Mouse (Mus musculus) adrenal gland, postnatal 14 days (tissue): ENCODE measurements around the gene Lexm. TPM values are rescaled to one million over a fixed set of nuclear protein-coding genes. Genes with fewer than 3 reads are reported as not detected.
A peak's percentile ranks its signal among the peaks of the same experiment; 100 is the strongest.

Source experiments
- DNase-seq: peaks from one replicate; pipeline ENCODE4 v3.0.0; 2021; ENCODE audit warnings: mixed read lengths
- total RNA-seq: library from RNA; stranded (reverse); gene quantifications from 2 replicates; pipeline ENCODE4 v1.2.3, GENCODE M21; 2021

Lexm gene
- total RNA-seq, 1 experiment from 2014 or later = not detected

GRCm38 (mm10) chr4:106624271-106624670 is 7.2 kb upstream of the Lexm start:
- no peak for DNase-seq

DNA sequence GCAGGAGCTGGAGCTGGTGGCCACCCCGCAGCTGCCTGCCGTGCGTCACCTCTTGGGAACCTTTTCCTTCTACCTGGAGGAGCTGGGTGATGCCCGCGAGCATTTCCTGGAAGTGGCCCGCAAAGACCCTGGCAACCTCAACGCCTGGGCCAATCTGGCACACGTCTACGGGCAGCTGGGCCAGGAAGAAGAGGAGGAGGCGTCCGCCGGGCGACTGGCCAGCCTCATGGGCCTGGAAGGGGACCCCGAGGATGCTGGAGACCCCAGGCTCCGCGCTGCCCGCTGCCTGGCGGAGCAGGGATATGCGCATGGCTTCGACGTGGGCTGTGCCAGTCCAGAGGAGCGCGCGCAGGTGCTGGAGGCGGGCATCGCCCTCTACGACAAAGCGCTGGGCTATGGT is 5.7 kb upstream of the Lexm start:
- no peak for DNase-seq

DNA sequence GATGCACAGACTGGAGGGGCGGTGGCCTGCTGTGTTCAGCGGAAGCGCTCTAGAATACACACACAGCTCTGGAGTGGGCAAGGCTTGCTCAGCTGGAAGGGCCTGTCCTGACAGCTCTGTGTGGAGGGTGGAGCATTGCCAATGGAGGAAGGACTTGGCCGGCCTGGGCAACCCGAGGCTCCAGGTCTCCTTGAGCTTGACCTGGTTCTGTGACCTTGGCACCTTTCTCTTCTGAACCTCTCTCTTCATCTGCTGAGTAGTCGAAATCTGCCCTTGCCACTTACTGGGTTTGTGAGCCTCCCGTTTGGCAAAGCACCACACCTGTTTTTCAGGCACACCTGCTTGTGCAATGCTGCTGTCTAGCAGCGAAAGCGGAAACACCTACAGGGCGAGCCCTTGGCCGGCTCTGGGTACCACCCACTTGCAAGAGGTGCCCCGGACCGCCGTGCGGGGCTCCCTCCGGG is 5.0 kb upstream of the Lexm start, which contains the start of gene Ttc22:
Gene Ttc22 (plus strand): TSS at position 403 of the 464 bp plus-strand sequence.
- DNase-seq = peak; percentile 49

DNA sequence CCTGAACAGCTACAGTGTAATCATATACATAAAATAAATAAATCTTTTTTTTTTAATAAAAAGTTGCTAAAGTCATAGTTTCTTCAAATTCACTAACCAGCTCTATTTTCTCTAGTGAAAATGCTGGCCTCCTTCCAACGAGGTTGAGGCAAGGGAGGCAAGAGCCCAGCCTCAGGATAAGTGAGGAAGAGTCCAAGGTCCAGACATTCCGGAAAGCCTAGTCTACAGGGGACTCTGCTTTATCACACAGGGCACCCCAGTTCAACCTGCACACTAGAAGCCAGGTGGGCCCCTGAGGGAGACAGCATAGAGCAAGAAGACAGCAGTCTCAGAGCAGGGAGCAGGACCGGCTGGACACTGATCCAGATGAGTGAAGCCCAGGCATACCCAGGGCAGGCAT is 4.4 kb upstream of the Lexm start:
- no peak for DNase-seq

DNA sequence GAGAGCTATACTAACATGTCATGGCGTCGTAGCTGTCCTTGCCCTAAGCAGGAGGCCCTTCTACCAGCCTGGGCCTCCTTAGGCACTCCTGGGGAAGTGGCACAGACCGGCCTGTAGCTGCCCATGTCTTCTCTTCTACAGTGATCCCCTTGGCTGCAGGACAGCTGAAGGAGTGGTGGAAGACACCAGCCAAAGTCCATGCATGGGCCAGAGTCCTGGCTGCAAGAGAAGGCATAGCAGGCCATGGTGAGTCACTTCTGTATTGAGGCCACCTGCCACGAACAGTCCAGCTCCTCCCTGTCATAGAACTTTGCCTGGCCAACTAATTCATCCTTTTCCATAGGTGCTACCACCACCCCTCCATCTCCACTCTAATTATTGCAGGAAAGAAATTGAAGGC is 1.9 kb upstream of the Lexm start:
- no peak for DNase-seq

DNA sequence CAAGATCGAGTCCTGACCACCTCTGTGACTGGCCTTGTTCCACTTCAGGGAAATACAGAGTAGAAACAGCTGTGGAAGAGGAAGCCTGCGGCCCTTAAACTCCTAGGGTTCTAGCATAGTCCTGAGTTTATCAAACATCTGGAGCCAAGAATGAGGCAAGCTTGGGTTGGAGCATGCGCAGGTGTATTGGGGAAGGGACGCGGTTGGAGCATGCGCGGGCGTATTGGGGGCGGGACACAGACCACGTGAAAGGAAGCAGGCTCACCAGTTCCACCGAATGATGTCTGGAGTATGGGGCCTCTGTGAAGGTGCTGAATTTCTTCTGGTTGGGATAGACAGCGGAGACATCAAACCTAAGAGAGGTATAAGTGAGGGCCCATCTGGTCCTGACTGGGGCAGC is 1.4 kb downstream of the Lexm start:
- DNase-seq = no peak

GRCm38 (mm10) chr4:106614881-106615280 is 2.2 kb downstream of the Lexm start:
- no peak for DNase-seq

DNA sequence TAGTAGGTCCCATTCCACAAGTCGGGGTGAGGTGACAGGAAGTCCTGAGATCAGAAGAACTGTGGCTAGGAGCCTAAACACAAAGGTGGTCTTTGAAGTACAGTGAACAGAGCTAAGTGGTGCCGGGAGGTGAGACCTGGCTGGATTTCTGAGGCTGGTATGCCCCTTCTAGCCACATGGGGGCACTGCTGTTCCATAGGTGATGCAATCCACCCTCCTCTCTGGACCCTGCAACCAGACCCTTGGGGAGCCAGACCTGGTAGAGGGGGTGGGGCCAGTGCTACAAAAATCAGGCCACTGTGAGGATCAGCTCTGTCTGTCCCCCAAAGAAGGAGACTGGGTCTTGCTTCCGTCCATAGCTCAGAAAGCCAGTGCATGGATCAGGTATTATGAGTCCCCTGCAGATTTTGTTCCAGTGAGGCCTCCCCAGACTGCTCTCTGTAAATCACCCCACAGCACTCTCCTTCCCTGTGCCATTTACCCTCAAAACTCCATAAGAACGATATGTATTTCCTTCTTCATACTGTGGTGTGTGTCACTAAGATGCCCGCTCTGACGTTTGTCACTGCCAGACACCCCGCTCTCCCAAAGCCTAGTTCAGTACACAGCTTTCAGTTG is 2.8 kb downstream of the Lexm start:
- peak; percentile 80 for DNase-seq

GRCm38 (mm10) chr4:106613560-106613959 is 3.5 kb downstream of the Lexm start:
- peak; percentile 53 for DNase-seq

DNA sequence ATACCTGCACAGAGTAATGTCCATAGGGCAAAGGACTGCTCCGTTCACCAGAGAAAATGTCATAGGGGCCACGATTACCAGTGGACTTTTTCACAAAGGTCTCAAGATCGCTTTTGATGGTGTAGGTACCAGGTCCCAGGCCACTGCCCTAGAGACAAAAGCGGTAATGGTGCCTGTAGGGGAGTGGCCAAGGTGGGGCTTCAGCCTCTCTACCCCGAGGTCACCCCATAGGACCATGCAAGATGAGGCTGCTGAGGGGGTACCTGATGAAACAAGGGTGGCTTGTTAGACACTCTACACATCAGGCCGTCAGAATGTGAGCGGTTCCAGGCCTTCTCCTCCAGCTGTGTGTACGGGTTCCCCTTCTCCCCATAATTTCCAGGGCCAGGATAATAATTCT is 3.9 kb downstream of the Lexm start:
- no peak for DNase-seq

- no peak for DNase-seq
Measured at GRCm38 (mm10) chr4:106607905-106608304, 9.1 kb downstream of the Lexm start.

DNA sequence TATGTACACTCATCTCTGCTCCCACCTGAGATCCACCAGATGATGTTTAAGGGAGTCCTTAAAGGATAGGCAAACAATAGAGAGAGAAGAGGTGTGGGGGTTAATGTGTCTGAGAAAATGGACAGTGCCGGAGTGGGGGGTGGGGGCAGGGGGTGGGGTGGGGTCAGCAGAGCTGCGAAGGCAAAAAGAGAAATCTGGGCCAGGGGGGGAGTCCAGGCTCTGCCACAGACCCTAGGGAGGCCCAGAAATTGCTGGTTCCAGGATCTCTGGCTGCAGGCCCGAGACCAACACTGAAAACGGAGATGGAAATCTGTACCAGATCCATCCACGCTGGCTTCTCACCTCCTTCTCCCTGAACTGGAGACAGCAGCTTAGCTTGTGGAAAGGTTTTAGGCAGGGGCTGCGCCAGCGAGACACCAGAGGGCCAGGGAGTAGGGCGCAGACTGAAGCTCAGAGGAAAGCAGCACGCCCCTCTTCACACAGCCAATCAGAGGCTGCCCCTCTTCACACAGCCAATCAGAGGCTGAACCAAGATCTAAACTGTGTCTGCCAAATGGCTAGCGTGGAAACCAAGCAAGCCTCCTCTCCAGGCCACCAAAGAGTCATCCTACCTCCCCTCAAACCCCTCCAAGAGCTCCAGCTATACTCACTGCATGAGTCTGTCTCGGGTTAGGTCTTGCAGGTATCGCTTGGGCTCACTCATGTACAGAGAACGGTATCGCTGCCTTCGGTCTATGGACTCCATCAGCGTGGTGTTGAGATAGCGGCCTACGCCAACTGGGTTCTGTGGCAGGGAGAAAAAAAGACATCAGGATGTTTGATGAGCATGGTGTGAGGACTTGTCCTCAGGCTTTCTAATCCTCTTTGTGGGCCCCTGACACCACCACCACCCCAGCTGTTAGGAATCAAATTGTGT is 10.1 kb downstream of the Lexm start:
- DNase-seq = no peak

DNA sequence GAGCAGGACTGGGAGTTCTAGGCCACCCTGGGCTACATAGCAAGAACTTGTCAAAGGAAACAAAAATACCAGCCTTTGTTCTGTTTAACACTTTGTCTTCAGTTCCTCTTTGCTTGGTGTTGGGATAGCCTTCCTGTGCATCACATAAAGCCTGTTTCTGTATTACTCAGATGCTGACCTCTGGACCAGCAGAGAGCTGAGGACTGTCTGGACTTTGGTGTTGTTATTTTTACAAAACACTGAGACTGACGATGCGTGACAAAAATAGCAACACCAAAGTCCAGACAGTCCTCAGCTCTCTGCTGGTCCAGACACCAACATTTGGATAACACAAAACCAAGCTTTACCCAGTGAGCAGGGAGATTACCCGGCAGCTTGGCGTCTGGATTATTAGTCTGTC is 16.3 kb downstream of the Lexm start:
- DNase-seq = no peak

DNA sequence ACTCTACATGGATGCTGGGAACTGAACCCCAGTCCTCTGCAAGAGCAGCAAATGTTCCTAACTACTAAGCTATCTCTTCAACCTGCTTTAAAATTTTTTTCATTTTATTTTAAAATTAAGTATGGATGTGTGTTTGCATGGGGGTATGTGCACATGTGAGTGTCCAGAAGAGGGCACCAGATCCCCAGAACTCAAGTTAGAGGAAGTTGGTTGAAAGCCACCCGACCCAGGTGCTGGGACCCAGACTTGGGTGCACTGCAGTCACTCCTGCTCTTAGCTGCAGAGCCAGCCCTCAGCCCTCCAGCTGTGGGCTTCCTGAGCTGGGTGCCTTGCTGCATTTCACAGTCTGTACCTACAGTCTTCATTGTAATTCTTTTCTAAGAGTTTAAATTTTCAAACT is 17.6 kb downstream of the Lexm start:
- DNase-seq = no peak

DNA sequence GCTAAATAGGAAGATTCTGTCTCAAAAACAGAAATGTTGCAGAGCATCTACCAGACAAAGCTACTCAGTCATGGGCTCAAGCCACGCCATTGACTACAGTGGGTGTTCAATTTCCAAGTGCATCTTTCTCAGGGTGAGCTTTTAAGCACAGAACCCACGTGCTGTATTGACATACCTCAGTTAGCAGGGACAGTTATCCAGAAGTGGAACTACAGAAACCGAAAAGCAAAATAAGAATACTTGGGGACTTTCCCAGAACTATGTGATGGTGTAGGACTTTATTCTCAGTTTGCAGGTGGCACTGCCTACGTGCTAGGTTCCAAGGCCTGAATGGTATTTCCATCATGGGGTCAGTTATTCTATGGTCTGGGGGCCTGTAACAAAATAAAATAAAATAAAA is 19.3 kb downstream of the Lexm start:
- no peak for DNase-seq

GRCm38 (mm10) chr4:106597055-106597454 is 20.0 kb downstream of the Lexm start:
- DNase-seq = no peak

GRCm38 (mm10) chr4:106596200-106596599 is 20.8 kb downstream of the Lexm start:
- DNase-seq = no peak

- DNase-seq = no peak
Measured at GRCm38 (mm10) chr4:106593636-106594035, 23.4 kb downstream of the Lexm start.

- no peak for DNase-seq
Measured at GRCm38 (mm10) chr4:106590871-106591270, 26.2 kb downstream of the Lexm start.

DNA sequence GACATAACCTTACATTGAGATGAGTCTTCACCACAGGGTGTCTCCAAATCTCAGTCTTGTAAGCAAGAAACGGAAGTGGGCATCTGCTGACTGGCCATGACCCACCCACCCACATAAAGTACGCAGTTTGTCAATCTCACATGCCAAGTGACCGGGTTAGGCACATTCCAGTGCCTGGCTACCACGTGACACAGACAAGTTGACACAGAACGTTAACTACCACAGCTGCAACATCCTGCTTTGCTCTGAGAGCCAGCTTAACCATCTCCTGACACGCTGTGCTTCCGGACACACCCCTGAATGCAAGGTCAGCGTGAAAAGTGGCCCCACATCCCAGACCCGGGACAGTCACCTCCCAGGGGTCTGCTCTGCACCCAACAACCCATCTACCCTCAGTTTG is 26.9 kb downstream of the Lexm start:
- DNase-seq = no peak

DNA sequence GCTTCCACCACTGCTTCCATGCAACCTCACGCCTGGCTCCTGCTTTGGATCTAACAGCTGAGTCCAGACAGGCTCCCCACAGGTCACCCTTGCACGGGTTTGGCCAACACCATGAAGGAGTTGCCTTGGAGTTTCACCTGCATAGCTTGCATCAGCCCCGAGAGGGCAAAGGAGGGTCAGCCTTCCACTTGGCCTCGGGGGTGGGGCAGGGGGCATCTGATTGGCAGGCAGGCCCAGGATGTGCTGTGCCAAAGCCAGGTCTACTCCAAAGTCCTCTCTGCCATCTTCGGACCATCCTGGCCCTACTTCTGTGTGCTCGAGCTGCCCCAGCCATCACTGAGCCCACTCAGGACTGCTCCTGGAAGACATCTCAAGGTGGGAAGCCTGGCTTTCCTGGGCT is 30.0 kb downstream of the Lexm start:
- no peak for DNase-seq

- DNase-seq = no peak
Measured at GRCm38 (mm10) chr4:106584665-106585064, 32.4 kb downstream of the Lexm start.

DNA sequence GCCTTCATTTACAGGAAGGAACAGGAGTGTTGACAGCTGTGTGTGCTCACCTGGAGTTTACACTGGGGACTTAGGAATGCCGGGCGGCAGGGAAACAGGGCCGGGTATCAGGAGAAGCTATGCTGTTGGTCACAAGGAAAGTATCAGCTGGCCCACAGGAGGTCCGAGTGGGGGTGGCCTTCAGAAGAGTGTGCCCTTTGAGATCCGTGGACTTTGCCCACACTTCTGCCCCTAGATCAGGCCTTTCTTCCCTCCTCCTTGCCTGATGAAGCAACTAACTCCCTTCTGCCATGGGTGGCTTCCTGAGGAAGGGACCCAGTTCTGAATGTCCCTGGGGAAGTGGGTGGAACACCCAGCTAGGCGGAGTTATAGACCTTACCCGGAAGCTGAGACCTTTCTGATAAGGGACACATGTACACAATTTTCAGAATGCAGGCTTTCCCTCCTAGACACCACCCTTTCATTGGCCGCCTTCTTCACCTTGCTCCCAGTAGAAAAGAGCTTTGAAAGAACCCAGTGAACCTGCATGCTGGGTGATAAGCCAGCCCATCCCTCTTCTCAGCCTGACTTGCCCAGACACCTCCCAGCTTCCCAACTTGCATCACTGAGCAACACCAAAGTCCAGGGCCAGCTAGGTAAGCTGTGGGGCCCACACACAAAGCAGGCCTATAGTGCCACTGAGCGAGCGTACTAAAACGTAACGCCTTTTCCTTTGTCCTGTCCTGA is 34.5 kb downstream of the Lexm start:
- no peak for DNase-seq
